Mouse (Mus musculus) central nervous system, embryonic 11.5 days (tissue): ENCODE measurements around the gene Rell1. TPM values are rescaled to one million over a fixed set of nuclear protein-coding genes. Genes with fewer than 3 reads are reported as not detected.

Experiments
- polyA plus RNA-seq: library from polyadenylated mRNA; depleted of rRNA; stranded (reverse); fragments of >200 nt; gene quantifications from 2 replicates; pipeline ENCODE4 v1.2.3, GENCODE M21; 2012; rRNA removed

The Rell1 gene
- polyA plus RNA-seq = 9.7 and 11.5 TPM in 2 replicates

GRCm38 (mm10) chr5:63968443-63969415, at the start of gene Rell1:
TSS of gene Rell1 (minus strand) at chr5:63968897.

Other genes with a start within 250 kb of the Rell1 start
- 1.1 and 1.9 TPM in 2 replicates for gene 0610040J01Rik, start 156.5 kb downstream of the Rell1 start, polyA plus RNA-seq
- 22.9 and 24.6 TPM in 2 replicates for gene Pgm2, start 124.1 kb upstream of the Rell1 start, polyA plus RNA-seq
- 19.3 and 27.4 TPM in 2 replicates for gene Tbc1d1, start 187.4 kb upstream of the Rell1 start, polyA plus RNA-seq